Mouse (Mus musculus): ENCODE measurements around the gene Dlk2. TPM values are rescaled to one million over a fixed set of nuclear protein-coding genes. Genes with fewer than 3 reads are reported as not detected.

Dlk2 gene
- polyA plus RNA-seq, 1 experiment from 2014 or later = 0.54 TPM

- Histone ChIP-seq H3K9me3 (ENCODE audit: control insufficient read depth, low read length) (no peaks in the 10 kb centered on the region), H3K4me1 (ENCODE audit: control insufficient read depth, insufficient read depth, low read length) (peaks cover 15% of the 10 kb centered on the region), H3K36me3 (ENCODE audit: control insufficient read depth, insufficient read depth, low read length) (no peaks in the 10 kb centered on the region; the same call in 1 of the 2 replicates), H3K27ac (ENCODE audit: low read length) (peak within 1 kb of the TSS; percentile 80), H3K9ac (ENCODE audit: low read depth, low read length) (peak within 1 kb of the TSS; percentile 84), H3K27me3 (replicated peaks; ENCODE audit: control insufficient read depth, insufficient read depth, low read length) (no peaks in the 10 kb centered on the region), H3K4me3 (ENCODE audit: low read length) (peak within 1 kb of the TSS; percentile 72), H3K4me2 (ENCODE audit: low read depth, low read length) (peak within 1 kb of the TSS; percentile 78)
- 1% methylated on average over 37 of the region's 37 CpGs for WGBS
- peak; percentile 97 for ATAC-seq
These were observed 14.6 kb upstream of the Dlk2 start, which contains the start of gene Tjap1 for GRCm38 (mm10) chr17:46282483-46283123. Gene Tjap1 (minus strand): TSS chr17:46283026.

GRCm38 (mm10) chr17:46283140-46283539, 14.1 kb upstream of the Dlk2 start:
- Histone ChIP-seq H3K4me1 (ENCODE audit: control insufficient read depth, insufficient read depth, low read length) (peaks cover 19% of the 10 kb centered on the region), H3K36me3 (ENCODE audit: control insufficient read depth, insufficient read depth, low read length) (no peaks in the 10 kb centered on the region; the same call in 1 of the 2 replicates), H3K4me2 (ENCODE audit: low read depth, low read length) (peak overlapping the region; percentile 78), H3K9ac (ENCODE audit: low read depth, low read length) (peak overlapping the region; percentile 45; the same call in 1 of the 2 replicates), H3K27me3 (replicated peaks; ENCODE audit: control insufficient read depth, insufficient read depth, low read length) (no peaks in the 10 kb centered on the region), H3K4me3 (ENCODE audit: low read length) (peak overlapping the region; percentile 72), H3K27ac (ENCODE audit: low read length) (peak overlapping the region; percentile 57), H3K9me3 (ENCODE audit: control insufficient read depth, low read length) (no peaks in the 10 kb centered on the region)
- WGBS = 16% methylated on average over 9 of the region's 9 CpGs
- ATAC-seq = peak; percentile 79

GRCm38 (mm10) chr17:46283911-46284310, 13.3 kb upstream of the Dlk2 start:
- no peak for ATAC-seq
- Histone ChIP-seq H3K4me1 (ENCODE audit: control insufficient read depth, insufficient read depth, low read length) (peaks cover 19% of the 10 kb centered on the region), H3K9me3 (ENCODE audit: control insufficient read depth, low read length) (no peaks in the 10 kb centered on the region), H3K4me2 (ENCODE audit: low read depth, low read length) (no peak overlapping the region), H3K36me3 (ENCODE audit: control insufficient read depth, insufficient read depth, low read length) (no peaks in the 10 kb centered on the region; the same call in 1 of the 2 replicates), H3K27me3 (replicated peaks; ENCODE audit: control insufficient read depth, insufficient read depth, low read length) (no peaks in the 10 kb centered on the region), H3K4me3 (ENCODE audit: low read length) (no peak overlapping the region), H3K9ac (ENCODE audit: low read depth, low read length) (no peak overlapping the region), H3K27ac (ENCODE audit: low read length) (no peak overlapping the region)
- WGBS = 83% methylated on average over 8 of the region's 8 CpGs

DNA sequence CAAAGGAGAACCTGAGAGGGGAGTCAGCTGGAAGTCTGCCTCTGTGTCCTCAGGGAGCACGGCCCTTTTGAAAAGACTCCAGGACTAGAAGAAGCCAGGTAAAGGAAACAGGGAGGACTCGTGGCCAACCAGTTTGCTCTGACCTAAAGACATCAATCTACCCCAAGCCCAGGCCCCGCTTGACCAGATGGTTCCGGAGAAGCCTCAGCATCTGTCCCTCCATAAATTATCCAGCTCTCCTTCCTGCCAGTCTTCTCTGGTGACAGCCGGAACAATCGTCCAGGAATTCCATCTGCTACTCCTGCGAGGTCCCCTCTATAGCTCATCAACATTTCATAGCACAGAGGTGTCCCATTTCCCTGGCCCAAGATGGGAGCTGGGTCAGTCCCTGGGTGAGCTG, 12.6 kb upstream of the Dlk2 start:
- H3K4me2 ChIP-seq (ENCODE audit: low read depth, low read length) = no peak overlapping the region
- no peaks in the 10 kb centered on the region; the same call in 1 of the 2 replicates for H3K36me3 ChIP-seq (ENCODE audit: control insufficient read depth, insufficient read depth, low read length)
- no peaks in the 10 kb centered on the region for H3K9me3 ChIP-seq (ENCODE audit: control insufficient read depth, low read length)
- H3K27ac ChIP-seq (ENCODE audit: low read length) = no peak overlapping the region
- peaks cover 19% of the 10 kb centered on the region for H3K4me1 ChIP-seq (ENCODE audit: control insufficient read depth, insufficient read depth, low read length)
- no peak for ATAC-seq
- 51% methylated on average over 7 of the region's 7 CpGs for WGBS
- H3K4me3 ChIP-seq (ENCODE audit: low read length) = no peak overlapping the region
- no peak overlapping the region for H3K9ac ChIP-seq (ENCODE audit: low read depth, low read length)
- H3K27me3 ChIP-seq (replicated peaks; ENCODE audit: control insufficient read depth, insufficient read depth, low read length) = no peaks in the 10 kb centered on the region

DNA sequence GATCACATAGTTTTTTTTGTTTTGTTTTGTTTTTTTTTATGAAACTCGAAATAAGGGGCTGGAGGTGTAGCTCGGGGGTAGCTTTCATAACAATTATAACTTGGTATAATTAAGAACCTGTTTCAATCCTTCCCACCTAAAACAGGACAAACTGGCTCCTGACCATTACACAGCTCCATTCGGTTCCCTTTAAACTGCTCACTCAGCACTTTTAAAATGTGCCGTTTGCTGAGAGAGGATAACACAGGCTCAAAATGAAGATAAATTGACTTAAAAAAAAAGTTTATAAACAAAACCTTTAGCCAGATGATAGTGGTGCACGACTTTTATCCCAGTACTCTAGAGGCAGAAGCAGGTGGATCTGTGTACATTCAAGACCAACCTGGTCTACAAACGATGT, 11.8 kb upstream of the Dlk2 start:
- Histone ChIP-seq H3K4me2 (ENCODE audit: low read depth, low read length) (no peak overlapping the region), H3K4me3 (ENCODE audit: low read length) (no peak overlapping the region), H3K4me1 (ENCODE audit: control insufficient read depth, insufficient read depth, low read length) (peaks cover 19% of the 10 kb centered on the region), H3K9ac (ENCODE audit: low read depth, low read length) (no peak overlapping the region), H3K27me3 (replicated peaks; ENCODE audit: control insufficient read depth, insufficient read depth, low read length) (no peaks in the 10 kb centered on the region), H3K9me3 (ENCODE audit: control insufficient read depth, low read length) (no peaks in the 10 kb centered on the region), H3K36me3 (ENCODE audit: control insufficient read depth, insufficient read depth, low read length) (no peaks in the 10 kb centered on the region), H3K27ac (ENCODE audit: low read length) (no peak overlapping the region)
- 47% methylated on average over 6 of the region's 6 CpGs for WGBS
- no peak for ATAC-seq

DNA sequence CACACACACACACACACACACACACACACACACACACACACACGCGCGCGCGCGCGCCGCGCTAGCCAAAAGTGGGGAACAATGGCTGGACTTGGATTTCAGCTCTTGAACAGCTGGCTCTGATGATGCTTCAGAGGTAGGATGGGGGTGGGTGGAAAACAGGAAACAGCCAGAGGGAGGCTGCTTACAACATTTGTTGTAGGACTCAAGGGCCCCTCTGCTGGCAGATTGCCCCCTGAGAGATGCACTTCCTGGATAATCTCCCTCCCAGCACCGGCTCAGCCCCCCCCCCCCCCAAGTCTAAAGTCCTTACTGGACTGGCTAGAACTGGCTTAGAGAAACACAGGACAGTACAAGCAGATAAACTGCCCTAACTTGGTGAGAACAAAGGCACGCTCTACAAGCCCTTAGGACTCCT, 9.5 kb upstream of the Dlk2 start:
- Histone ChIP-seq H3K9ac (ENCODE audit: low read depth, low read length) (no peak overlapping the region; the same call in 1 of the 2 replicates), H3K27ac (ENCODE audit: low read length) (peak overlapping the region; percentile 47; the same call in 1 of the 2 replicates), H3K27me3 (replicated peaks; ENCODE audit: control insufficient read depth, insufficient read depth, low read length) (no peaks in the 10 kb centered on the region; the same call in 1 of the 2 replicates), H3K9me3 (ENCODE audit: control insufficient read depth, low read length) (no peaks in the 10 kb centered on the region), H3K36me3 (ENCODE audit: control insufficient read depth, insufficient read depth, low read length) (no peaks in the 10 kb centered on the region), H3K4me2 (ENCODE audit: low read depth, low read length) (0 out of 2 replicates have a peak overlapping the region, but pooled peaks have one; percentile 18), H3K4me1 (ENCODE audit: control insufficient read depth, insufficient read depth, low read length) (peaks cover 8% of the 10 kb centered on the region; the same call in 1 of the 2 replicates), H3K4me3 (ENCODE audit: low read length) (no peak overlapping the region)
- 45% methylated on average over 11 of the region's 11 CpGs for WGBS
- ATAC-seq = peak; percentile 68

GRCm38 (mm10) chr17:46296601-46297000, 620 bp upstream of the Dlk2 start:
- WGBS = 38% methylated on average over 6 of the region's 6 CpGs
- H3K4me3 ChIP-seq (ENCODE audit: low read length) = no peak overlapping the region
- no peak overlapping the region for H3K27ac ChIP-seq (ENCODE audit: low read length)
- peaks cover 19% of the 10 kb centered on the region for H3K4me1 ChIP-seq (ENCODE audit: control insufficient read depth, insufficient read depth, low read length)
- no peak for ATAC-seq
- no peak overlapping the region for H3K9ac ChIP-seq (ENCODE audit: low read depth, low read length)
- peaks cover 46% of the 10 kb centered on the region for H3K27me3 ChIP-seq (replicated peaks; ENCODE audit: control insufficient read depth, insufficient read depth, low read length)
- H3K4me2 ChIP-seq (ENCODE audit: low read depth, low read length) = no peak overlapping the region
- no peaks in the 10 kb centered on the region for H3K36me3 ChIP-seq (ENCODE audit: control insufficient read depth, insufficient read depth, low read length)
- H3K9me3 ChIP-seq (ENCODE audit: control insufficient read depth, low read length) = no peaks in the 10 kb centered on the region

GRCm38 (mm10) chr17:46297028-46297363, 225 bp upstream of the Dlk2 start:
- Histone ChIP-seq H3K9ac (ENCODE audit: low read depth, low read length) (peak overlapping the region; percentile 71; the same call in 1 of the 2 replicates), H3K4me2 (ENCODE audit: low read depth, low read length) (peak overlapping the region; percentile 100), H3K36me3 (ENCODE audit: control insufficient read depth, insufficient read depth, low read length) (no peaks in the 10 kb centered on the region), H3K27me3 (replicated peaks; ENCODE audit: control insufficient read depth, insufficient read depth, low read length) (peaks cover 46% of the 10 kb centered on the region), H3K27ac (ENCODE audit: low read length) (no peak overlapping the region), H3K9me3 (ENCODE audit: control insufficient read depth, low read length) (no peaks in the 10 kb centered on the region), H3K4me1 (ENCODE audit: control insufficient read depth, insufficient read depth, low read length) (peaks cover 19% of the 10 kb centered on the region), H3K4me3 (ENCODE audit: low read length) (peak overlapping the region; percentile 67)
- no peak for ATAC-seq
- 12% methylated on average over 6 of the region's 6 CpGs for WGBS

- H3K4me3 ChIP-seq (ENCODE audit: low read length) = peak overlapping the region; percentile 67
- ATAC-seq = peak; percentile 91
- peak overlapping the region; percentile 100 for H3K4me2 ChIP-seq (ENCODE audit: low read depth, low read length)
- H3K9me3 ChIP-seq (ENCODE audit: control insufficient read depth, low read length) = no peaks in the 10 kb centered on the region
- H3K27ac ChIP-seq (ENCODE audit: low read length) = no peak overlapping the region
- peak overlapping the region; percentile 71 for H3K9ac ChIP-seq (ENCODE audit: low read depth, low read length)
- WGBS = under 1% methylated on average over 48 of the region's 48 CpGs
- no peaks in the 10 kb centered on the region for H3K36me3 ChIP-seq (ENCODE audit: control insufficient read depth, insufficient read depth, low read length)
- H3K27me3 ChIP-seq (replicated peaks; ENCODE audit: control insufficient read depth, insufficient read depth, low read length) = peaks cover 44% of the 10 kb centered on the region
- peaks cover 19% of the 10 kb centered on the region for H3K4me1 ChIP-seq (ENCODE audit: control insufficient read depth, insufficient read depth, low read length)
These were observed 1.1 kb downstream of the Dlk2 start for GRCm38 (mm10) chr17:46298220-46298913.
